Mouse (Mus musculus) forebrain, embryonic 10.5 days (tissue): ENCODE measurements at regions not wholly inside any gene's neighbourhood (a gene's known extent, or its start where the extent isn't known, plus 50 kb on each side); places are given as distances from the start of the nearest gene placed in this dataset. TPM values are rescaled to one million over a fixed set of nuclear protein-coding genes. Genes with fewer than 3 reads are reported as not detected.
A peak's percentile ranks its signal among the peaks of the same experiment; 100 is the strongest.
"Not testable (repeated sequence)": the region's sequence is repeated elsewhere in the genome, so short reads cannot be mapped to it uniquely, and the experiment has no call there.

Experiments
- DNase-seq: peaks from one replicate; pipeline ENCODE4 v3.0.0-alpha.2; 2017; ENCODE audit warnings: low spot score; ENCODE audit errors: extremely low spot score
- H3K27ac ChIP-seq: fragments of 300-500 bp; sonication (generic); 2 replicates; pipeline ENCODE4 v1.5.1; 2016; ENCODE audit warnings: mild to moderate bottlenecking
- H3K27me3 ChIP-seq: fragments of 300-500 bp; sonication (generic); 2 replicates; pipeline ENCODE4 v1.6.1; 2016; ENCODE audit warnings: mild to moderate bottlenecking; ENCODE audit not compliant: poor library complexity, severe bottlenecking
- H3K36me3 ChIP-seq: fragments of 300-500 bp; sonication (generic); replicated peaks from 2 replicates; pipeline ENCODE4 v1.6.1; 2016; ENCODE audit warnings: mild to moderate bottlenecking, moderate library complexity
- H3K4me1 ChIP-seq: fragments of 300-500 bp; sonication (generic); 2 replicates; pipeline ENCODE4 v1.6.1; 2016
- H3K4me3 ChIP-seq: fragments of 300-500 bp; sonication (generic); 2 replicates; pipeline ENCODE4 v1.5.1; 2016; ENCODE audit warnings: mild to moderate bottlenecking, moderate library complexity
- H3K9me3 ChIP-seq: fragments of 300-500 bp; sonication (generic); 2 replicates; pipeline ENCODE4 v1.6.1; 2016; ENCODE audit warnings: mild to moderate bottlenecking, moderate library complexity
- WGBS: fragments of 180-500 bp; shearing (Covaris S2); methylation state at CpG from one replicate; pipeline ENCODE4 v1.1.7; 2016; 5-methylcytosine and 5-hydroxymethylcytosine counted together
- microRNA-seq: library from miRNA; unstranded; fragments of <30 nt; microRNA quantifications from one replicate; pipeline ENCODE4, GENCODE M21; 2017

GRCm38 (mm10) chr12:77035676-77036075 is 73.7 kb upstream of the Max start:
- Histone ChIP-seq H3K4me3 (no peak overlapping the region), H3K4me1 (peaks cover 2% of the 10 kb centered on the region), H3K9me3 (no peaks in the 10 kb centered on the region), H3K36me3 (no peaks in the 10 kb centered on the region), H3K27ac (no peak overlapping the region), H3K27me3 (0 out of 2 replicates have a peak, but pooled peaks cover 3% of the 10 kb centered on the region)
- WGBS, result 61% methylated on average over 2 of the region's 2 CpGs
- DNase-seq, result no peak

- Histone ChIP-seq H3K9me3 (no peaks in the 10 kb centered on the region), H3K4me1 (peaks cover 18% of the 10 kb centered on the region), H3K27me3 (peaks cover 10% of the 10 kb centered on the region), H3K4me3 (no peak overlapping the region), H3K27ac (no peak overlapping the region), H3K36me3 (no peaks in the 10 kb centered on the region)
- DNase-seq, result no peak
- WGBS, result 78% methylated on average over 1 of the region's 1 CpGs
These were observed 69.4 kb upstream of the Max start for GRCm38 (mm10) chr12:77031448-77031847.

- H3K36me3 ChIP-seq, result no peaks in the 10 kb centered on the region
- no peaks in the 10 kb centered on the region for H3K9me3 ChIP-seq
- no peak for DNase-seq
- H3K27ac ChIP-seq, result no peak overlapping the region
- peaks cover 50% of the 10 kb centered on the region for H3K27me3 ChIP-seq
- 80% methylated on average over 7 of the region's 7 CpGs for WGBS
- peaks cover 40% of the 10 kb centered on the region for H3K4me1 ChIP-seq
- no peak overlapping the region for H3K4me3 ChIP-seq
These were observed 63.5 kb upstream of the Max start for GRCm38 (mm10) chr12:77025431-77025879.

GRCm38 (mm10) chr12:77022538-77022937 is 60.5 kb upstream of the Max start:
- DNase-seq, result no peak
- peak overlapping the region; percentile 66 for H3K27ac ChIP-seq
- H3K36me3 ChIP-seq, result no peaks in the 10 kb centered on the region
- peaks cover 25% of the 10 kb centered on the region for H3K4me1 ChIP-seq
- no peaks in the 10 kb centered on the region for H3K9me3 ChIP-seq
- H3K27me3 ChIP-seq, result peaks cover 55% of the 10 kb centered on the region
- no peak overlapping the region for H3K4me3 ChIP-seq
- WGBS, result 26% methylated on average over 5 of the region's 5 CpGs

- H3K9me3 ChIP-seq, result no peaks in the 10 kb centered on the region
- no peak for DNase-seq
- 94% methylated on average over 5 of the region's 5 CpGs for WGBS
- no peak overlapping the region for H3K4me3 ChIP-seq
- H3K4me1 ChIP-seq, result peaks cover 25% of the 10 kb centered on the region
- H3K27ac ChIP-seq, result peak overlapping the region; percentile 66; the same call in 1 of the 2 replicates
- peaks cover 52% of the 10 kb centered on the region for H3K27me3 ChIP-seq
- no peaks in the 10 kb centered on the region for H3K36me3 ChIP-seq
These were observed 59.9 kb upstream of the Max start for GRCm38 (mm10) chr12:77021881-77022280.

- Histone ChIP-seq H3K4me3 (no peak overlapping the region), H3K27ac (no peak overlapping the region), H3K27me3 (peaks cover 42% of the 10 kb centered on the region), H3K36me3 (no peaks in the 10 kb centered on the region), H3K9me3 (no peaks in the 10 kb centered on the region), H3K4me1 (peaks cover 25% of the 10 kb centered on the region)
- WGBS, result 63% methylated on average over 14 of the region's 14 CpGs
- no peak for DNase-seq
These were observed 57.9 kb upstream of the Max start for GRCm38 (mm10) chr12:77019708-77020511.

- not testable (repeated sequence) for DNase-seq, H3K36me3 ChIP-seq, H3K4me3 ChIP-seq, H3K9me3 ChIP-seq, H3K27ac ChIP-seq
- Histone ChIP-seq H3K27me3 (peaks cover 41% of the 10 kb centered on the region), H3K4me1 (peaks cover 25% of the 10 kb centered on the region)
- WGBS, result 17% methylated on average over 2 of the region's 2 CpGs
These were observed 57.1 kb upstream of the Max start for GRCm38 (mm10) chr12:77019148-77019547.

- WGBS, result 84% methylated on average over 6 of the region's 6 CpGs
- no peak overlapping the region for H3K4me3 ChIP-seq
These were observed 56.4 kb upstream of the Max start for GRCm38 (mm10) chr12:77018373-77018772.

GRCm38 (mm10) chr12:77014908-77015307 is 52.9 kb upstream of the Max start:
- WGBS, result 90% methylated on average over 2 of the region's 2 CpGs
- Histone ChIP-seq H3K4me1 (no peaks in the 10 kb centered on the region), H3K4me3 (no peak overlapping the region), H3K36me3 (no peaks in the 10 kb centered on the region), H3K27me3 (peaks cover 5% of the 10 kb centered on the region), H3K9me3 (no peaks in the 10 kb centered on the region), H3K27ac (no peak overlapping the region)
- DNase-seq, result no peak

More at GRCm38 (mm10) chr12:77018373-77018772, 56.4 kb upstream of the Max start:
- Histone ChIP-seq H3K4me1 (peaks cover 21% of the 10 kb centered on the region), H3K27me3 (peaks cover 33% of the 10 kb centered on the region), H3K27ac (no peak overlapping the region), H3K36me3 (no peaks in the 10 kb centered on the region), H3K9me3 (no peaks in the 10 kb centered on the region)
- no peak for DNase-seq

Small RNA genes in the stretch of these regions (microRNA-seq; reads per million reads assigned to microRNA genes)
- not detected for gene Gm22696
